Mouse (Mus musculus): ENCODE data around the gene Nr5a2. TPM values are rescaled to one million over a fixed set of nuclear protein-coding genes. Genes with fewer than 3 reads are reported as not detected.
"Not testable (repeated sequence)": the region's sequence is repeated elsewhere in the genome, so short reads cannot be mapped to it uniquely, and the experiment has no call there.

The Nr5a2 gene
- total and polyA plus RNA-seq, 2 experiments from 2014 or later, result 0.43 to 2.6 TPM

DNA sequence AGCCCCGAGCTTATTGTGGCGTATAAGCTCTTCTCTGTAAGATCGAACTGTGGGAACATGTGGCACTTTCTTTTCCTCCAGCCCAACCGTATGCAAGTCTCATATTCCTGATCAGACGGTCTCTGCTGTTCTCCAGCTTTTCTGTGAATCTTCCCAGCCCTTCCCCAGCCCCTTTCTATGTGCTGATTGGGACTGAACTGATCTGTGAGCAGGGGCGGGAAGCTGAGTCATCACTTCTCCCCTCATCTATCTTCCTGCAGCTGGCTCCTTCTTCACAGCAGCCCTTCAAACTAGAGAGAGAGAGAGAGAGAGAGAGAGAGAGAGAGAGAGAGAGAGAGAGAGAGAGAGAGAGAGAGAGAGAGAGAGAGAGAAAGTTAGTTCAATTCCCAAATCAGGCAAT is 159.6 kb downstream of the Nr5a2 start:
- Histone ChIP-seq H3K4me3 (ENCODE audit: low read depth, low read length) (no peak overlapping the region), H3K27me3 (ENCODE audit: insufficient read depth, low read length) (no peaks in the 10 kb centered on the region), H3K36me3 (ENCODE audit: insufficient read depth, low read length) (no peaks in the 10 kb centered on the region), H3K4me1 (ENCODE audit: insufficient read depth, low read length) (no peaks in the 10 kb centered on the region), H3K9me3 (ENCODE audit: low read length) (no peaks in the 10 kb centered on the region), H3K27ac (ENCODE audit: low read depth, low read length) (no peak overlapping the region), H3K4me2 (ENCODE audit: low read depth, low read length, poor library complexity, severe bottlenecking) (no peak overlapping the region), H3K9ac (replicated peaks; ENCODE audit: low read length, poor library complexity, severe bottlenecking) (no peak overlapping the region)
- DNase-seq (ENCODE audit: low spot score) (no peak), ATAC-seq (ENCODE audit: low FRiP score) (no peak)
- no peak for TF ChIP-seq CTCF (IDR thresholded peaks at IDR 0.05)
- WGBS, result 69% methylated on average over 6 of the region's 6 CpGs

DNA sequence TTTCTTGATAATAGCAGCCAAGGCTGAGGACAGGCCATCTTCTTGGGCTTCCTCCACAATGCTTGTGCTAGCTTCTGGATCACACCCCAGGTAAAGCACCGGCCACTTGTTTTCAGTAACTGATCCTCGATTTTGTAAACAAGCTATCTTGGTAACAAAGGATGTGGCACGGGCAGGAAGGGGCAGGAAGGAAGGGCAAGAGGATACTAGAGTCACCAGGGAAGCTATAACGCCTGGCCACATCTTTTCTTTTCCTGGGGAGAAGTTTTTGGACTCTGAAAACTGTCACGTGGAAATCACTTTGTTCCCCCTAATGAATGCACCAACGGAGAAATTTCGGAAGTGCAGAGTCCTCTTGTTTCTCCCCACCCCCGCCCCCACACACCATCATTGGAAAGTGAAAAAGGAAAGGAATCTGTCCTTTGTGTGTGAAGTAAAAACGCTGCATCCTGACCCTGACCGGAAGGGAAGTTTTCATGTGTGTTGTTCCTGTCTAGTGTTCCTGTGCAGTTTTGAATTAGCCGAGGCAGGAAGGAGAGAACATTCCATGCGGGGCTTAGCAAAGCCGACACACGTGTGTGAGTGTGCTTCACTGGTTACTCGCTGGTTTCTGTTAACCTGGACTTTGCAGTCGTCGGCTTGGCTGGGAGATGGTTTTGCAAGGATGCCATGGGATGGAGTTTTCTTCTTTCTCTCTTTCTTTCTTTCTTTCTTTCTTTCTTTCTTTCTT is 163.7 kb downstream of the Nr5a2 start:
- no peaks in the 10 kb centered on the region for H3K36me3 ChIP-seq (ENCODE audit: insufficient read depth, low read length)
- no peak overlapping the region for H3K27ac ChIP-seq (ENCODE audit: low read depth, low read length)
- no peak for ATAC-seq (ENCODE audit: low FRiP score)
- no peak overlapping the region for H3K4me2 ChIP-seq (ENCODE audit: low read depth, low read length, poor library complexity, severe bottlenecking)
- TF ChIP-seq CTCF (IDR thresholded peaks at IDR 0.05), result no peak
- no peak overlapping the region for H3K9ac ChIP-seq (replicated peaks; ENCODE audit: low read length, poor library complexity, severe bottlenecking)
- no peaks in the 10 kb centered on the region for H3K9me3 ChIP-seq (ENCODE audit: low read length)
- no peaks in the 10 kb centered on the region for H3K4me1 ChIP-seq (ENCODE audit: insufficient read depth, low read length)
- no peaks in the 10 kb centered on the region for H3K27me3 ChIP-seq (ENCODE audit: insufficient read depth, low read length)
- no peak for DNase-seq (ENCODE audit: low spot score)
- H3K4me3 ChIP-seq (ENCODE audit: low read depth, low read length), result no peak overlapping the region
- WGBS, result 51% methylated on average over 17 of the region's 17 CpGs

DNA sequence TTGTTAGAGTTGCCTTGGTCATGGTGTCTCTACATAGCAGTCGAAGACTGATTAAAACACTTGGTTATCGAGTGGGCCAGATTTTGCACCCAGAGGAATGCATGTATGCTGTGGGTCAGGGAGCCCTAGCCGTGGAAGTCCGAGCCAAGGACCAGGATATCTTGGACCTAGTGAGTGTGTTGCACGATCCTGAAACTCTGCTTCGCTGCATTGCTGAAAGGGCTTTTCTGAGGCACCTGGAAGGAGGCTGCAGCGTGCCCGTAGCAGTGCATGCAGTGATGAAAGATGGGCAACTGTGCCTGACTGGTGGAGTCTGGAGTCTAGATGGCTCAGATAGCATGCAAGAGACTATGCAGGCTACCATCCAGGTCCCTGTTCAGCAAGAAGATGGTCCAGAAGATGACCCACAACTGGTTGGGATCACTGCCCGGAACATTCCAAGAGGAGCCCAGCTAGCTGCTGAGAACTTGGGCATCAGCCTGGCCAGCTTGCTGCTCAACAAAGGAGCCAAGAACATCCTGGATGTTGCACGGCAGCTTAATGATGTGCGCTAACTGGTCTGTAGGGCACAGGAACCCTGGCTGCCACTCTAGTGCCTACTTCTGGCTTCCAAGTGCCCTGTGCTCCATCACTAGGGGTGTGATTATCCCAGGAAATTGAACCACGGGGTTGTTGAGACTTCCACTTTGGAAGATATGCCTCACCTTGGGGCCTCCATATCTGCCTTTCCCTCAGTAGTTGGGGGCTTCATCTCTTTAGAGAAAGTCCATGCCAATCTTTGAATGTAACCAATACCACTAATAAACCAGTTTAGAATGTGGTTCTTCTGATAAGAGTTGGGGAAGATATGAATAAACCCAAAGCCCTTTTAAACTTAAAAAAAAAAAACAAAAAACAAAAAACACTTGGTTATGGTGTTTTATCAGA is 167.0 kb downstream of the Nr5a2 start:
- not testable (repeated sequence) for H3K36me3 ChIP-seq (ENCODE audit: insufficient read depth, low read length); H3K9me3 ChIP-seq (ENCODE audit: low read length); H3K27me3 ChIP-seq (ENCODE audit: insufficient read depth, low read length); ATAC-seq (ENCODE audit: low FRiP score); H3K4me3 ChIP-seq (ENCODE audit: low read depth, low read length); H3K9ac ChIP-seq (replicated peaks; ENCODE audit: low read length, poor library complexity, severe bottlenecking); H3K4me2 ChIP-seq (ENCODE audit: low read depth, low read length, poor library complexity, severe bottlenecking); H3K4me1 ChIP-seq (ENCODE audit: insufficient read depth, low read length); H3K27ac ChIP-seq (ENCODE audit: low read depth, low read length); DNase-seq (ENCODE audit: low spot score)
- 95% methylated on average over 12 of the region's 12 CpGs for WGBS
